Mouse (Mus musculus) large intestine, adult 2 months (tissue): Measurements from ENCODE around the gene Klc2. TPM values are rescaled to one million over a fixed set of nuclear protein-coding genes. Genes with fewer than 3 reads are reported as not detected.
"Not testable (repeated sequence)": the region's sequence is repeated elsewhere in the genome, so short reads cannot be mapped to it uniquely, and the experiment has no call there.

Source experiments
- DNase-seq: peaks from one replicate; pipeline ENCODE4 v3.0.0-alpha.2; 2012; ENCODE audit warnings: low read depth, low spot score
- WGBS: fragments of 180-500 bp; shearing (Covaris S2); methylation state at CpG from one replicate; pipeline ENCODE4 v1.1.7; 2018; 5-methylcytosine and 5-hydroxymethylcytosine counted together
- polyA plus RNA-seq: library from polyadenylated mRNA; depleted of rRNA; stranded (reverse); fragments of >200 nt; gene quantifications from 2 replicates; pipeline ENCODE4 v1.2.3, GENCODE M21; 2012

The Klc2 gene
- polyA plus RNA-seq, 1 experiment: 17.0 TPM

DNA sequence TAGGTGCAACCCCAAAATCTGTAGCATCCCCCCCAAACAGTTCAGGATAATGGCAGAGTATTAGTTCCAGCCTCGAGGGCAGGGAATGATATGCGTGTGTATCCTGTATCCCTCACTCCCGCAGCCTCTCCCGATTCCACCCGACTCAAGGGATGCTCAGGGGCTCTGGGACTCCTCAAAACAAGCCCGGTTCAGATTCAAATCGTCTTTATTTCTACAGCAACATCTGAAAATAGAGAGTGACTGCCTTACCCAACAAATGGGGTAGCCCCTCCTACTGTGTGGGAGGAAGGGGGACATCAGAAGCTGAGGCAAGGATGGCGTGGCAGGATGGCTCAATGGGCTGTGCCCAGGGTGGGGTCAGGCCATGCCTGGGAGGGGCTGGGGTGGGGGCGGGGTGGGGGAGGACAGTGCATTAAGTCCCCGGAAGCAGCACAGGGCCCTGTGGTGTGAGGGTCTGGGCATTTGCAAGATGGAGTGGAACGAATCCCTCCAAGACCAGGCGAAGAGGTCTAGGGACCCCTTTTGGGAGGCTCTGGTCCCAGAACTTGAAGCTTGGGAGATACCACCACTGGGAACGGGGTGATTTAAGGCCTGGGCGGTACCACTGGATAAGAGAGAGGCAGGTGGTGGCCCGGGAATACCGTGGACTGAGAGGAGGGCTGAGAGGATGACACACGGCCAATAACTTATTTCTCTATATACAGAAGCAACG lies 10.6 kb downstream of the Klc2 start:
- no peak for DNase-seq
- WGBS: 68% methylated on average over 18 of the region's 18 CpGs

- peak; percentile 91 for DNase-seq
- under 1% methylated on average over 46 of the region's 46 CpGs for WGBS
These were observed 11.6 kb downstream of the Klc2 start, which contains the start of gene Rab1b for GRCm38 (mm10) chr19:5106731-5107191. Gene Rab1b (minus strand): TSS chr19:5107072.

GRCm38 (mm10) chr19:5106074-5106473 lies 12.3 kb downstream of the Klc2 start:
- WGBS: 1% methylated on average over 9 of the region's 9 CpGs
- DNase-seq: no peak

GRCm38 (mm10) chr19:5098363-5099143 lies 19.8 kb downstream of the Klc2 start, which contains the start of gene Cnih2:
Gene Cnih2 (minus strand): TSS chr19:5098521.
- DNase-seq: no peak

GRCm38 (mm10) chr19:5097521-5098362 lies 20.6 kb downstream of the Klc2 start:
- WGBS: 9% methylated on average over 21 of the region's 31 CpGs
- DNase-seq: no peak

More at GRCm38 (mm10) chr19:5098363-5099143, 19.8 kb downstream of the Klc2 start, which contains the start of gene Cnih2:
- 6% methylated on average over 48 of the region's 48 CpGs for WGBS

DNA sequence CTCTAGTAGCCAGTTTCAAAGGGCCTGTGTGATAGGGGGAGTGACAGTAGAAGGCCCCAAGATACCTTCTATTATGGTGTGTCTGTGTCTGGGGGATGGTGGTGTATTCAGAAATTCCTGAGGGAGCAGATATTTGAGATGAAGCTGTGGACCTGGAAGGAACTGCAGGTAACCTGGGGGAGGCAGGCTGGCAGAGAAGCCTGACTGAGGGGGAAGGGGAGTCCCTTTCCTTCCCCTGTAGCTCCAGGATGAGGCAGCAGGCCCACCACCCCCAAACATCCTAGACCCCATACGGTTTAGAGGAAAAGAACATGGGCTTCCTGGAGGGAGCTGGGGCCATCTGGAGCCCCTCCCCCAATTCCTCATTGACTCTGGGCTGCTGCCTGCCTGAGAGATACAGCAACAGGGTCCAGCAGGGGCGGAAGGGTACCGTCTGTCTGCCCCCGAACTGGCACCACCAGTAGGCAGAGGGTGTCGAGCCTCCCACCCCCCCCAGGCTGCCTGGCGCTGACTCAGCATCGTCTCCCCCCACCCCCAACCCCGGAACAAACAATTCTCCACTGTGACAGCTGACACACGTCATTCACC lies 22.4 kb downstream of the Klc2 start:
- DNase-seq: no peak
- WGBS: 11% methylated on average over 9 of the region's 9 CpGs

- no peak for DNase-seq
- WGBS: 45% methylated on average over 11 of the region's 11 CpGs
These were observed 23.5 kb downstream of the Klc2 start for GRCm38 (mm10) chr19:5094746-5095417.

GRCm38 (mm10) chr19:5094243-5094632 lies 24.1 kb downstream of the Klc2 start:
- 1% methylated on average over 21 of the region's 21 CpGs for WGBS
- DNase-seq: no peak

- DNase-seq: no peak
- 70% methylated on average over 12 of the region's 12 CpGs for WGBS
These were observed 24.7 kb downstream of the Klc2 start for GRCm38 (mm10) chr19:5093481-5094242.

GRCm38 (mm10) chr19:5092083-5092482 lies 26.3 kb downstream of the Klc2 start:
- 90% methylated on average over 10 of the region's 10 CpGs for WGBS
- DNase-seq: no peak

DNA sequence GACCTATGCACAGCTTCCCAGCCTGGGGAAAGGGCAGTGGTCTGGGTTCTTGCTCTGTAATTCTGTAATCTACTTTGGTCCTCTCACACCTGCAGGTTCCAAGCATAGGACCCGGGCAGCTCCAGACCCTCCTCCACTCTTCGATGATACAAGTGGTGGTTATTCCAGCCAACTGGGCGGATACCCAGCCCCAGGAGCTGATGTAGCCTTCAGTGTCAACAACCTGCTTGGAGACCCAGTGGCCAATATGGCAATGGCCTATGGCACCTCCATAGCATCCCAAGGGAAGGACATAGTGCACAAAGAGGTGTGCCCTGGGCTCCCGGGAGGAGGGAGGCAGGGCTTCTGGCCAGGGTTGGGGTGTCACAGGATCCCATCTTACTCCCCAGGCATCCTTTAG lies 29.0 kb downstream of the Klc2 start:
- 87% methylated on average over 4 of the region's 4 CpGs for WGBS
- no peak for DNase-seq

GRCm38 (mm10) chr19:5087884-5088728 lies 30.3 kb downstream of the Klc2 start, which contains the start of gene Yif1a:
Gene Yif1a (plus strand): TSS chr19:5088538.
- WGBS: under 1% methylated on average over 58 of the region's 58 CpGs

DNA sequence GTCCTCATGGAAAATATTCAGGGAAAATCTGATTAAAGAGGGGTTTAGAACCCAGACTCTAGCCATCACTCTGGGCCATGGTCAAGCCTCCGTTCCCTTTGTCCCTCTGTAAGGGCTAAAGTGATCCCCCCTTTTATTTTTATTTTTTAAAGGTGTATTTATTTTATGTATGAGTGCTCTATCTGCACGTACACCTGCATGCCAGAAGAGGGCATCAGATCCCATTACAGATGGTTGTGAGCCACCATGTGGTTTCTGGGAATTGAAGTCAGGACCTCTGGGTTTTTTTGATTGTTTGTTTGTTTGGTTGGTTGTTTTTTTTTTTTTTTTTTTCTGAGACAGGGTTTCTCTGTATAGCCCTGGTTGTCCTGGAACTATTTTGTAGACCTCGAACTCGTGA lies 31.8 kb downstream of the Klc2 start:
- DNase-seq: not testable (repeated sequence)
- WGBS: 50% methylated on average over 4 of the region's 4 CpGs

More at GRCm38 (mm10) chr19:5087884-5088728, 30.3 kb downstream of the Klc2 start, which contains the start of gene Yif1a:
- peak; percentile 100 for DNase-seq

GRCm38 (mm10) chr19:5085145-5085863 lies 33.1 kb downstream of the Klc2 start, which contains the start of gene Tmem151a:
Gene Tmem151a (minus strand): TSS chr19:5085531.
- 1% methylated on average over 69 of the region's 69 CpGs for WGBS
- DNase-seq: no peak

- 11% methylated on average over 15 of the region's 15 CpGs for WGBS
- DNase-seq: no peak
These were observed 33.6 kb downstream of the Klc2 start for GRCm38 (mm10) chr19:5084834-5085144.

DNA sequence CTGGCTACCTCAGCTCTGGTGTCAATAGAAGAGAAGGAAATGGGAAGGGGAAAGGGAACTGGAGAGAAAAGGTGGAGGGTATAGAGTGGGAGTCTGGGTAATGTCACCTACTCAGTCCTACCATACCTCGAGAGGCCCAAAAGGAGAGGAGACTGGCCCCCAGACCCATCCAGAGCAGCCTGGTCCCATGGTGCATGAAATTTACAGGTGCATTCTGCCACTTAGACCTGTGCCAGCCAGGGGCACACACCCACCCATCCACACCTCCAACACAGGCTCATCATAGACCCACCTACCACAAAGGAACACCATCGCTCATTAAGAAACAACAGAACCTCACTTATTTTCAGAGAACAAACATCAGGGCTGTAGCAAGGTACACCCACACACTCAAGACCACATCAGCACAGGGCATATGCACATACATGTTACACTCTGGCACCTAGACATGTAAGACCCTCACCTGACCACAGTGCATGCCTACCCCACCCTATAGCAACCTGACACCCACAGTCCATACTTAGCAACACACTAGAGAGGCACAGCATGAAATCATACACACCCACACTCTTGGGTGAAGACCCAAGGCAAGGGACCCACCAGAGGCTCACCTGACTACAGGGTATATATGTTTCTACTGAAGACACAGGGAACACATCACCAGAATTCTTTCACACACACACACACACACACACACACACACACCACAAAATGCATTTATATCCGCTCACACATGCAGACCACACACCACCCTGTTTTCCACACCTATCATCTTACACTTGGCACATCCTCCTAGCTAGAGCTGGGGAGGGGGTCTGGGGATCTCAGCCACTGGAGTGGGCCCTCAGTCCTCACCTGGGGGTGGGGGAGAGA lies 34.2 kb downstream of the Klc2 start:
- WGBS: 62% methylated on average over 3 of the region's 3 CpGs
- DNase-seq: no peak
